Mouse (Mus musculus) hindbrain, postnatal 0 days (tissue): ENCODE results near the gene Asb2. TPM values are rescaled to one million over a fixed set of nuclear protein-coding genes. Genes with fewer than 3 reads are reported as not detected.

Experiments used
- ATAC-seq: fragments of 200-750 bp; cut with Nextera tagmentation; 2 replicates; pipeline ENCODE4 v1.8.0; 2017; ENCODE audit warnings: mild to moderate bottlenecking, moderate TSS enrichment, moderate library complexity
- DNase-seq: peaks from one replicate; pipeline ENCODE4 v3.0.0-alpha.2; 2015; ENCODE audit warnings: low spot score
- H3K27ac ChIP-seq: fragments of 300-500 bp; sonication (generic); 2 replicates; pipeline ENCODE4 v1.5.1; 2014; ENCODE audit warnings: mild to moderate bottlenecking
- H3K27me3 ChIP-seq: fragments of 300-500 bp; sonication (generic); 2 replicates; pipeline ENCODE4 v1.6.1; 2014; ENCODE audit warnings: low read length, mixed read lengths; ENCODE audit not compliant: insufficient read depth
- H3K36me3 ChIP-seq: fragments of 300-500 bp; sonication (generic); 2 replicates; pipeline ENCODE4 v1.6.1; 2014; ENCODE audit warnings: low read length, mixed read lengths; ENCODE audit not compliant: insufficient read depth
- H3K4me1 ChIP-seq: fragments of 300-500 bp; sonication (generic); 2 replicates; pipeline ENCODE4 v1.6.1; 2014; ENCODE audit warnings: antibody characterized with exemption, low read length, mixed read lengths; ENCODE audit not compliant: insufficient read depth
- H3K4me2 ChIP-seq: fragments of 300-500 bp; sonication (generic); 2 replicates; pipeline ENCODE4 v1.6.1; 2014; ENCODE audit warnings: low read depth, mild to moderate bottlenecking, low read length, moderate library complexity, mixed read lengths
- H3K4me3 ChIP-seq: fragments of 300-500 bp; sonication (generic); 2 replicates; pipeline ENCODE4 v1.5.1; 2014; ENCODE audit warnings: low read length
- H3K9ac ChIP-seq: fragments of 300-500 bp; sonication (generic); replicated peaks from 2 replicates; pipeline ENCODE4 v1.6.1; 2014; ENCODE audit warnings: mild to moderate bottlenecking, low read length, moderate library complexity, mixed read lengths
- H3K9me3 ChIP-seq: fragments of 300-500 bp; sonication (generic); 2 replicates; pipeline ENCODE4 v1.6.1; 2016; ENCODE audit warnings: low read length, mixed read lengths
- CTCF ChIP-seq: IDR thresholded peaks from 2 replicates; pipeline ENCODE4 v1.5.1; 2016; ENCODE audit warnings: antibody characterized with exemption, control low read depth, low read depth
- WGBS: fragments of 180-500 bp; shearing (Covaris S2); extraction: QIAGEN DNeasy Blood & Tissue Kit; methylation state at CpG from one replicate; pipeline ENCODE4 v1.1.7; 2014; 5-methylcytosine and 5-hydroxymethylcytosine counted together
- polyA plus RNA-seq: library from polyadenylated mRNA; unstranded; fragments of >200 nt; fragmentation: Nextera tagmentation; extraction: Ambion mirVana; gene quantifications from 2 replicates; pipeline ENCODE4 v1.2.1, GENCODE M21; 2015
- total RNA-seq: library from RNA; depleted of rRNA; stranded (reverse); fragments of >200 nt; gene quantifications from 2 replicates; pipeline ENCODE4 v1.2.3, GENCODE M21; 2014

Gene Asb2
- total and polyA plus RNA-seq, 2 experiments from 2014 or later: 1.6 to 3.2 TPM

DNA sequence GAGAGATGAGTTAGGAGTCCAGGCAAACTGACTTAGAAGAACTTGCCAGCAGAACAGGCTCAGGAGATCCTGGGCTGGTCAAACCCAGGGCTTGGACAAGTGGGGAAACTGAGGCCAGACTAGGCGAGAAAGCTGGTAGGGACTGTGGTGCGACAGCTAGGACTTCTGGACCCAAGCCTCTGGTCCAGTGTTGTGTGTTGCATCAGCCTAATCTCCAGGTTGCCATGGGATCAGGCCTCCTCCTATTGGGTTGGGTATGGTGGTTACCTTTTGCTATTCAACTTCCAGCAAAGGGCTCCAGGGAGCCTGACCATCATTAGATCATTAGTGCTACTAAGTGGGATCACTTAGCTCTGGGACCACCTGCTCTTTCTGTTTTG, 33.5 kb upstream of the Asb2 start:
- peak overlapping the region; percentile 88 for H3K4me2 ChIP-seq
- no peaks in the 10 kb centered on the region for H3K27me3 ChIP-seq
- peaks cover 7% of the 10 kb centered on the region; the same call in 1 of the 2 replicates for H3K4me1 ChIP-seq
- 61% methylated on average over 2 of the region's 2 CpGs for WGBS
- no peaks in the 10 kb centered on the region for H3K9me3 ChIP-seq
- peak overlapping the region; percentile 76 for H3K9ac ChIP-seq
- H3K27ac ChIP-seq: no peak overlapping the region
- no peak for TF ChIP-seq CTCF
- DNase-seq (no peak), ATAC-seq (no peak)
- H3K36me3 ChIP-seq: no peaks in the 10 kb centered on the region
- H3K4me3 ChIP-seq: peak overlapping the region; percentile 69

DNA sequence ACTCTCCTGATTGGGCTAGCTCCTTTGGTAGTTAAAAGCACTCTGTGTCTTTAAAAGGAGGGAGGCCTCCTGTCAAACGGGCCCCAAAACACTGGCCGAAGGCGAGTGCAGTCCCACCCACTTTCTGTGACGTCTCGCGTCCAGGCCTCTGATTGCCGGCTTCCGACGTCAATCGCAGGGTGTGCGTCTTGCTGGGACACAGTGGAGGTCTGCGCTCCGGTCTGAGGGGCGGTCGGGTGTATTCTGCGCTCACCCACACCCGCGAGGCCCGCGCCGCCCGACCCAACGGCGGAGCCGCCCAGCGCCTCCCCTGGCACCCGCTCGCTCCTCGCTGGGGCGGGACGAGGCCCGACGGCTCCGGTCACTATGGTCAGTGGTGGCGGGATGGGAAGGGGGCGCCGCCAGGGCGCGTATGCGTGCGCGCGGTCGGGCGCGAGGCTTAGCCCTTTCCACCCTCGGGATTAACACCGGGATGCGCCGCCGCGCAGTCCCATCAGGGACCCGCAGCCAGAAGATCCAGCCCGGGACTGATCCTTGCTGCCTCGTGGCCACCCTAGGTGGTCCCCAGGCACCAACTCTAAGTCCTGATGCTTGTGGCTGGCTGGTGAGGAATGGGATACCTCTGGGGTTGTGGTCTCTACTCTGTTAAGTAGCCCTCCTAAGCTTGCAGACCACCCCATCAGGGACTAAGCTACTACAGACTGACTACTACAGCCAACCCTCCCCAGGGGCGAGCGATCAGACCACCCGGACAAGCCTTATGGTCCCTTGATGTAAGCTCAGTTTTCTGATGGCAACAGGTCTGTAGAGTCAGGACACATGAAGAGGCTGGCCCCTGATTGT, 32.9 kb upstream of the Asb2 start, which contains the start of gene Otub2:
Otub2 (plus strand) TSS at position 178 of the 843 bp plus-strand sequence.
- peak; percentile 98 for DNase-seq
- no peak for TF ChIP-seq CTCF
- H3K27me3 ChIP-seq: no peaks in the 10 kb centered on the region
- peak within 1 kb of the TSS; percentile 69 for H3K4me3 ChIP-seq
- H3K9ac ChIP-seq: peak within 1 kb of the TSS; percentile 76
- ATAC-seq: peak; percentile 99
- WGBS: under 1% methylated on average over 58 of the region's 58 CpGs
- H3K4me1 ChIP-seq: peaks cover 7% of the 10 kb centered on the region; the same call in 1 of the 2 replicates
- peak within 1 kb of the TSS; percentile 88 for H3K4me2 ChIP-seq
- peak within 1 kb of the TSS; percentile 57 for H3K27ac ChIP-seq
- H3K36me3 ChIP-seq: no peaks in the 10 kb centered on the region
- no peaks in the 10 kb centered on the region for H3K9me3 ChIP-seq

- Histone ChIP-seq H3K4me2 (no peak overlapping the region), H3K9ac (no peak overlapping the region), H3K36me3 (no peaks in the 10 kb centered on the region), H3K27me3 (no peaks in the 10 kb centered on the region), H3K27ac (no peak overlapping the region), H3K9me3 (no peaks in the 10 kb centered on the region), H3K4me1 (no peaks in the 10 kb centered on the region), H3K4me3 (no peak overlapping the region)
- TF ChIP-seq CTCF: no peak
- ATAC-seq (no peak), DNase-seq (no peak)
- WGBS: 75% methylated on average over 4 of the region's 4 CpGs
These were observed 24.4 kb upstream of the Asb2 start for GRCm38 (mm10) chr12:103380226-103380625.

DNA sequence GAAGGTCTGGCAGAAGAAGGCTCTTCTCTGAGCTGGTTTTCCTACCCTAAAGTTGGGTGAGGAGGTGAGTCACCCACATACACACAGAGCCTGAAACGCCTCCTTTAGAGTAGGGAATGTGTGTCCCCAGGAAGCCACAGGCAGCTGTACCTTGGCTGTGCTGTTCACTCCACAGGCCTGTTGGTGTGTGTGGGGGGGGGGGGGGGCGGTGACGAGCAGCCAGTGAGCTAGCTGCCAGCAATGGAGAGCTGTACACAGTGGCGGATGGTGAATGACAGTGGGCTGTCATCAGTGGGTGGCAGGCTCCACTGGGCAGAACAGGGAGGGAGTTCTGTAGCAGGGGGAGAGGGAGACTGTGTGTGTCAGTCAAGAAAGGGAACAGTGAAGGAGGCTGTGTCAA, 21.0 kb upstream of the Asb2 start:
- Histone ChIP-seq H3K27me3 (no peaks in the 10 kb centered on the region), H3K9ac (no peak overlapping the region), H3K36me3 (no peaks in the 10 kb centered on the region), H3K4me1 (no peaks in the 10 kb centered on the region), H3K27ac (no peak overlapping the region), H3K4me3 (no peak overlapping the region), H3K9me3 (no peaks in the 10 kb centered on the region), H3K4me2 (no peak overlapping the region)
- DNase-seq (no peak), ATAC-seq (peak; percentile 48; the same call in 1 of the 2 replicates)
- 51% methylated on average over 4 of the region's 4 CpGs for WGBS
- no peak for TF ChIP-seq CTCF

- ATAC-seq: peak; percentile 62
- Histone ChIP-seq H3K27ac (no peak overlapping the region), H3K4me2 (no peak overlapping the region), H3K4me3 (no peak overlapping the region), H3K9me3 (no peaks in the 10 kb centered on the region), H3K4me1 (no peaks in the 10 kb centered on the region), H3K36me3 (no peaks in the 10 kb centered on the region), H3K27me3 (no peaks in the 10 kb centered on the region), H3K9ac (no peak overlapping the region)
- WGBS: 56% methylated on average over 5 of the region's 5 CpGs
- peak; percentile 63 for DNase-seq
- peak; percentile 36; the same call in 1 of the 2 replicates for TF ChIP-seq CTCF
These were observed 20.3 kb upstream of the Asb2 start for GRCm38 (mm10) chr12:103376124-103376523.

GRCm38 (mm10) chr12:103373530-103374236, 17.9 kb upstream of the Asb2 start:
- ATAC-seq: no peak
- Histone ChIP-seq H3K4me2 (no peak overlapping the region), H3K9me3 (no peaks in the 10 kb centered on the region), H3K4me3 (no peak overlapping the region), H3K27ac (no peak overlapping the region), H3K9ac (no peak overlapping the region), H3K4me1 (no peaks in the 10 kb centered on the region), H3K36me3 (no peaks in the 10 kb centered on the region), H3K27me3 (no peaks in the 10 kb centered on the region)
- TF ChIP-seq CTCF: no peak
- 76% methylated on average over 8 of the region's 8 CpGs for WGBS
- DNase-seq: no peak

DNA sequence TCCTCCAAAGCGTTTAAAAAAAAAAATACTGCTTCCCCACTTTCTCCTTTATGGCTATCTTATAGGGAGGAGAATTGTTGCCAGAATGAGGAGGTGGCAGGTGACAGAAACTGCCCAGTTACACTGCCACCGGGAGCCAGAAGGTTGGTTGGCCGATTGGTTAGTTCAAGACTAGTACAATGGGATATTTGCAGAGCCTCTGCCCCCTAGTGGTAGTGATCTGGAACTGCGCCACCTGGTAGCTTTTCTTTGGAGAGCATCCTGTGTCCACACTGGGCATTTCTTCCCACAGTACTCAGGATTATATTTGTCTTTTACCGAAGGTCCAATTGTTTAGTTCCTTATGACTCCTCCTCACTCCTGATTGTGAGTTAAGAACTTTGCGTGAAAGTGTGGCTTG, 15.9 kb upstream of the Asb2 start:
- DNase-seq: peak; percentile 56
- Histone ChIP-seq H3K9me3 (no peaks in the 10 kb centered on the region), H3K4me1 (no peaks in the 10 kb centered on the region), H3K36me3 (no peaks in the 10 kb centered on the region), H3K9ac (no peak overlapping the region), H3K4me2 (no peak overlapping the region), H3K27me3 (no peaks in the 10 kb centered on the region), H3K27ac (no peak overlapping the region), H3K4me3 (no peak overlapping the region)
- ATAC-seq: no peak
- TF ChIP-seq CTCF: peak; percentile 86
- 34% methylated on average over 6 of the region's 6 CpGs for WGBS
